Mouse (Mus musculus) cortical plate, adult 2 months (tissue): ENCODE measurements around the gene Ano6. TPM values are rescaled to one million over a fixed set of nuclear protein-coding genes. Genes with fewer than 3 reads are reported as not detected.

Source experiments
- H3K27ac ChIP-seq: fragments of 200-500 bp; 2 replicates; pipeline ENCODE4 v1.5.1; 2012; ENCODE audit warnings: low read length, control low read depth, inconsistent platforms; ENCODE audit not compliant: insufficient read depth
- H3K4me1 ChIP-seq: fragments of 200-500 bp; 2 replicates; pipeline ENCODE4 v1.6.1; 2011; ENCODE audit warnings: low read length; ENCODE audit not compliant: control insufficient read depth, insufficient read depth
- H3K4me3 ChIP-seq: fragments of 200-500 bp; 2 replicates; pipeline ENCODE4 v1.5.1; 2011; ENCODE audit warnings: mild to moderate bottlenecking, low read length, control low read depth; ENCODE audit not compliant: insufficient read depth
- CTCF ChIP-seq: fragments of 200-500 bp; IDR thresholded peaks from 2 replicates; pipeline ENCODE4 v1.5.1; 2011; ENCODE audit warnings: mild to moderate bottlenecking, control low read depth, low read length; ENCODE audit not compliant: insufficient read depth; ENCODE audit errors: extremely low read depth
- POLR2A ChIP-seq: fragments of 200-500 bp; IDR thresholded peaks from 2 replicates; pipeline ENCODE4 v1.6.1; 2011; ENCODE audit warnings: mild to moderate bottlenecking, low read length, control low read depth; ENCODE audit not compliant: insufficient read depth; ENCODE audit errors: extremely low read depth
- polyA plus RNA-seq: library from polyadenylated mRNA; depleted of rRNA; stranded (reverse); fragments of >200 nt; gene quantifications from 2 replicates; pipeline ENCODE4 v1.2.3, GENCODE M21; 2012; rRNA removed

The Ano6 gene
- polyA plus RNA-seq: 16.4 and 16.7 TPM in 2 replicates

DNA sequence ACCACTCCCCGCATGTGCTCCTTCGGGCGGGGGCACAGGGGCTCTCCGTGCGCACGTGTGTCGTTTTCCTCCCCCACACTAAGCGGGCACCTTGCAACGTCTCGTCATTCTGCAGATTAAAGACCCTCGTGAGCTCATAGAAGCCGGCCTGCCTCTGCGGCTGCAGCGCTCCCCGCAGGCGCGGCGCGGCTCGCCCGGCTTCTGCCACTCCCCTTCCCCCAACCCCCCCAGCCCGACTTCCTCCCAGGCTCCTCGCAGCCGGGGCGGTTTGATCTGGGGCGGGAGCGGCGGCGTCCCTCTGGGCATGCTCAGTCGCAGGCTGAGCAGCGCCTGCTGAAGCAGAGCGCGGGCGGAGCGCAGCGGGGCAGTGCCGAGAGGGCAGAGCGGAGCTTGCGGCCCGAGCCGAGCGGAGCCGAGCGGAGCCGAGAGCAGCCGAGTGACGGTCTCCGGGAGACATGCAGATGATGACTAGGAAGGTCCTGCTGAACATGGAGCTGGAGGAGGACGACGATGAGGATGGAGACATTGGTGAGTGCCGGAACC is at the start of gene Ano6:
Gene Ano6, plus strand, starts transcription at position 315 of the 543 bp plus-strand sequence.
- peak within 1 kb of the TSS; percentile 72 for H3K27ac ChIP-seq
- H3K4me3 ChIP-seq: peak within 1 kb of the TSS; percentile 50
- peaks cover 5% of the 10 kb centered on the region; the same call in 1 of the 2 replicates for H3K4me1 ChIP-seq
- TF ChIP-seq CTCF (no peak), POLR2A (no peak)

DNA sequence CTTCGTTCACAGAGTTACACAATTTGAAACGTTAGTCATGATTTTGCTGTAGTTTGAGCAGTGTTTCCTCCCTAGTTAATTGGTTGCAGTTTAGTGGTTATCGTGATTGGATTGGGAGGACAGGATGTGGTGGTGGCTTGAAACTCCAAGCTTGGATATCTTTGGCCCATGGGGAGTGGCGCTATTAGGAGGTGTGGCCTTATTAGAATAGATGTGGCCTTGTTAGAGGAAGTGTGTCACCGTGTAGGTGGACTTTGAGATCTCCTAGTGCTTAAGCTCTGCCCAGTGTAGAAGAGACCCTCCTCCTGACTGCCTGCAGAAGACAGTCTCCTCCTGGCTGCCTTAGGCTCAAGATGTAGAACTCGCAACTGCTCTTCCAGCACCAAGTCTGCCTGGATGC is 47.7 kb upstream of the Ano6 start:
- TF ChIP-seq POLR2A: no peak
- no peak for TF ChIP-seq CTCF
- Histone ChIP-seq H3K4me1 (no peaks in the 10 kb centered on the region), H3K27ac (no peak overlapping the region), H3K4me3 (no peak overlapping the region)

DNA sequence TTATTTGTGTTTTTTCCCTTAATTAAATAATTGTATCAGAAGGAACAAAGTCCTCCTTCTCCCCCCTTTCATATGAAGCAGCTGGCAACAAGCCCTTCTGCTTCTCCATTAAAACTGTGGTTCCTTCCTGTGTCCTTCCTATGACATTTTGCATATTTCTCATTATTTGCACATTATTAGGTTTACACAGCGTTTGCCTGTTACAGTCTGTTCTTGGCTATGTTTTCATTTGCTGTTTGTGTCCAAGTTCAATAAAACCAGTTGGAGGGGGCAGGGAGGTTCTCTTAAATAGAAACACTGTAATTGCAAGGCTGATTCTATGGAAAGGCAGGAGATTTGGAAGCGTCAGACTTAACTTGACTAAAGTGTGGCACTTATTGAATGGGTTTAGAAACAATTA is 46.8 kb upstream of the Ano6 start:
- Histone ChIP-seq H3K4me3 (no peak overlapping the region), H3K4me1 (no peaks in the 10 kb centered on the region), H3K27ac (no peak overlapping the region)
- no peak for TF ChIP-seq CTCF
- TF ChIP-seq POLR2A: no peak

DNA sequence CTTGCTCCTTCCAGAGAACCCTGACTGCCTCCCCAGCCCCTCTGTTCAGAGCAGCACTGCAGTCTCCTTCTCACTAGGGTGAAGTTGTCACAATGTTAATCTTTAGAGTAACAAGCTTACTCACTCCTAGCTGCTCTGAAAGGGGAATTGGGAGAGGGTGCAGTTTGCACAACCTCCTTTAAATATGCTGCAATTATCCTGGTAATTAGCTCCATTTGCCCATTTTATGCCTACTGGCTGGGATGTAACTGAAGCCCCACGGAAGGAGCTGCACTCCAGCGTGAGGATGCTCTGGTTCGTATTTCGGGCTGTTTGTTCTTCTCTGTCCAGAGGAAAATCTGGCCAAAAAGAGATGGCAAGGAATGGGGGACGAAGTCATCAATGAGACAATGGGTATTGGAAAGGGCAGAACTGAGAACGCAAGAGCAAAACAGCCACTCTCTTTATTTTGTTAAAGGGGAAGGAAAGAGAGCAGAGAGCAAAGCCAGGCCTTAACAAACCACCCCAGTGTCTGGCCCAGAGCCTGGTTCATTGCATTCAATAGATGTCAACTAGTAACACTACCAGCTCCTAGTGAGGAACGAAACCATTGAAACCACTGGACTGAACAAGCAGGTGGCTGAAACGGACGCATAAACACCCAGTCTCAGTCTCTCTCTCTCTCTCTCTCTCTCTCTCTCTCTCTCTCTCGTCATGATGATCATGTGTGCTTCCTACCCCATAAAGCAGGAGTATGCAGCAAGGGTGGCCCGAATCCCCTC is 45.1 kb upstream of the Ano6 start:
- H3K27ac ChIP-seq: no peak overlapping the region
- TF ChIP-seq POLR2A (no peak), CTCF (no peak)

DNA sequence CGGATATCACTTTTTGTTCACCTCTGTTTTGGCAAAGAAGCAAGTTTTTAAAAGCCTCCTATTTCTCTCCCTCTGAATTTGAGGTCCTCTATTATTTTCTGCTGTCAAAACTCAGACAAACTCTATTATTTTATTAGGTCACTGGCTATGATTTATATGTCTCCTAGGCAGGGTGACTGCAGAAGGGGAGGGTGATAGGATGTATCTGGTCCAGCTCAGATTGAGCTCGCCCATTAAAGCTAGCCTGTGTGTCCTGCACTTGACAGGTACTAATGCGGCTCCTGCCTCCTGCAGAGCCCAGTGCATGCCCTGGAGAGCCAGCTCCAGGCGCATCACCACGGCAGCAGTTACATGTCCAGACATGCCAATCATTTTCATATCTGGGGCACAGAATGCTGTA is 44.1 kb upstream of the Ano6 start:
- no peak overlapping the region for H3K4me3 ChIP-seq
- H3K27ac ChIP-seq: no peak overlapping the region
- TF ChIP-seq POLR2A (no peak), CTCF (no peak)
- H3K4me1 ChIP-seq: no peaks in the 10 kb centered on the region

More for the DNA sequence above, 45.1 kb upstream of the Ano6 start:
- no peaks in the 10 kb centered on the region for H3K4me1 ChIP-seq
- H3K4me3 ChIP-seq: no peak overlapping the region

DNA sequence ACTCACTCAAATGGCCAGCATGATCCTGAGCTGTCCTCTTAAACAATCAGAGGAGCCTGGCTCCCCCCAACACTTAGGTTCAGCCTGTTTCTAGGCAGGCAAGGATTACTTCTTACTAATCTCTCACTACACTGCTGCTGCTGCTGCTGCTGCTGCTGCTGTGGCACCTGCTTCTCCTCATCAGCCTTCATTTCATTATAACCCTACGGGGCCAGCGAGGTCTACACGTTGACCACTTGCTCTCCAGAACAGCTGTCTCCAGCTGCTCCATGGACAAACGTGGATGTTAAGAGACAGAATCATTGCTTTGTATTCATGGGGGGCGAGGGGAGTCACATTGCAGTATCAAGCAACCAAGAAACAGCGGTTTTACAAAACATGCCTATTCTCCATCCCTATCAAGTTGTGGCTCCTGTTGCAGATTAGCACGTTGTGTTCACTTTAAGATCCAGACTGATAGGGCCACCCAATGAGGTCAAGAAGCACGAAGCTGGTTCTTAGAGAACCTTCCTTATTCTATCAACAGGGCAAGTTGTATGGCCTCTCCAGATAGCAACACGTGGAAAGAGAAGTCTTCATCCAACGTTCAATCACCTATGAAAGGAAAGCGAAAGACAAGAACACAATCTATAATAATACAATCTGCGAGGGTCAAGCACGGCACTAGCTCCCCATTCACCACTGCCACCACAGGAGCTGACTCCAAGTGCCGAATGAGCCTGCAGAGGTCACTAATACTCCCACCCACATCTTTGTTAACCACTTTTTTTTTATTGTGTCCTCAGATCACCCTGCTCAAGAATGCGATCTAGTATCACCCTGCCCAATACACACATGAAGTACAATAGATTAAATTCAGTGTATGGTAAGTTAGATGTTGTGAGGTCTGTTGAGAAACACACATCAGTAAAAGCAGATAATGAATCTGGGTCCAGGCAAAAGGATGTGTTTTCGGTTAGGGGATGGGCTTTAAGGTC is 43.4 kb upstream of the Ano6 start:
- Histone ChIP-seq H3K4me1 (no peaks in the 10 kb centered on the region), H3K27ac (no peak overlapping the region), H3K4me3 (no peak overlapping the region)
- TF ChIP-seq POLR2A: no peak
- TF ChIP-seq CTCF: no peak

DNA sequence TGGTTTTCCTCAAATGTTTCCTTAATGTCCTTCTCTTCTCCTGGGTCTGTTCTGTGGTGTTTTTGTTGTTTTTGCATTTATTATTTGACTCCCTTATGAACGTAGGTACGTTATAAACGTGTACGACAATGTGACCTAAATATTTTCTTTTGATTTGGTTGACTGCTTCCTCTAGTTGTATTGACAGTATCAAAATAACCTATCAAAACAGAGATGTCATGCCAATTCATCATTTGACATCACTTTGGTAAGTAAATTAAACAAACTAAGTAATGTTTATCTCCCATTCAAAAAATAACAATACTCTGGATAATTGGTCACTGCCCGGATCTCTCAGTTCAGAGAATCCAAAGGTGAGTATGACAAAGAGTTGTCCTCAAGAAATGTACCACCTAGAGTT is 41.4 kb upstream of the Ano6 start:
- Histone ChIP-seq H3K4me3 (no peak overlapping the region), H3K4me1 (no peaks in the 10 kb centered on the region), H3K27ac (no peak overlapping the region)
- TF ChIP-seq CTCF (no peak), POLR2A (no peak)

DNA sequence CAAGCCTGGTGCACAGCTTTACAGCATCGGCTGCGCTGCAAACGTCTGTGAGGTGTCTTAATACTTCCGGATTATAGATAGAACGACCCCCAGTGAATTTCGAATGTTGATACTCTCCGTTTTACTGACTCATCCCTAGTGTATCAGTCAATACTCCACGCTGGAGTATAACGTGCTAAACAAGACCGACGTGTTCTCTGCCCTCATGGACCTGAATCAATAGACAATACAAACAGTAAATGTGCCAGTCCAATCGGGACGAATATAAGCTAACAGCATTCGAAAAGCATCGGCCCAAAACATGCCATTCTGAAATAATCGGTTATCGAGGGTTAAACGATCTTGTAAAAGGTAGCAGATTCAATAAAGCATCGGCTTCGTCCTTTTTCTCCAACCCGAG is 40.6 kb upstream of the Ano6 start:
- no peaks in the 10 kb centered on the region for H3K4me1 ChIP-seq
- H3K4me3 ChIP-seq: no peak overlapping the region
- no peak overlapping the region for H3K27ac ChIP-seq
- TF ChIP-seq CTCF (no peak), POLR2A (no peak)
